In the genomic region with DNA sequence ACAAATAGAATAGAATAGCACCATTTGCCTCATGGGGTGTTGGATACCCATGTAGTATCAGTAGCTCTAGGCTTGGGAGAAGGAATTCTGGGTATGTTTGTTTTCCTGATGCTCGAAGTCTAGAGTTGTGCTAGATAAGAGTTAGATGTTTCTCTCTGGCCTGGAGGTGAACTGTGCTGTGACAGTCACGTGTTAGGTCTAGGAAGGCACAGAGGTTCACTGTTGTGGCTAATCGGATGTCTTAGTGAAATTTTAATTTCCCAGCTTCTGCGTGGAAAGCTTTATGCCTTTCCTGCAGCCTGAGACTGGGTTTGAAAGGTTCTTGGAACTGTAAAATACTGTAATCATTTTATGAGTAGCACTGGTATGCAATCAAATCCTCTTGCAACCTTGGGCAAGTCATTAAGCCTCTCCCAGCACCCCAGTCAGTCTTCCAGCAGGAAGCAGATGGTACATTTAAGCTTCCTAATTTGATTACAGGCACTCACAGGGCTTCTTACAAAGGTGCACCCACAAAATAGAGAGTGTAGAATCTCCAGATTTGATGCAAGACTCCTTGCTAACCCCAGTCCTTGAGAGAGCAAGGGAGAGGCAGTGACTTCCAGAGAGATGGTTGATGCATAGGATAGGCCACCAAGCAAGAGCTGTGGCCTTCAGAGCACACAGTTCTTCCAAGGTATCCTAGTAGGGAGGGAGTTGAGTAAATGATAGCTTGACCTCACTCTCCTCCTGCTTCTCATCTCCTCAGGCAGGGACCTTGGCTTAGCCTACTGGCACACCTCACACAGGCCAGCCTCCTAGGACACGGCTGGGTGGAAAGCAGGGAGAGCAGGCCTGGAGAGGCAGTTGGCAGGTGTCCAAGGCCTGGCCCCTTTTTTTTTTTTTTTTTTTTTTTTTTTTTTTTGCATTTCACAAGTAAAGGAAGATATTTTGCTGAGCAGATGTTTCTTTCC, we compare ENCODE assay signal across 10 mouse cellular contexts. TPM values are rescaled to one million over a fixed set of nuclear protein-coding genes. Genes with fewer than 3 reads are reported as not detected.
DNase-seq lines count a peak whose midpoint lies in the region; ATAC-seq and TF ChIP-seq lines count a peak whose summit lies in the region.
"Had no signal": no experiment of that assay in that cellular context is flagged by ENCODE, and none has a peak within 500 bp of the region (broad histone marks: within the 10 kb centered on the region; RNA-seq: fewer than 3 reads in every experiment).

No protein-coding gene starts in this region.

- TF ChIP-seq CTCF in heart, postnatal 0 days (IDR thresholded peaks at IDR 0.05; ENCODE audit: low read depth), result no peak
- TF ChIP-seq CTCF in liver, postnatal 0 days (IDR thresholded peaks at IDR 0.05; ENCODE audit: low read depth), result no peak

- no peaks in the 10 kb centered on the region for H3K27me3 ChIP-seq in heart, postnatal 0 days (ENCODE audit: control insufficient read depth, insufficient read depth, low read length)
- no peaks in the 10 kb centered on the region for H3K27me3 ChIP-seq in liver, postnatal 0 days (ENCODE audit: insufficient read depth, low read length)
- no peaks in the 10 kb centered on the region for H3K27me3 ChIP-seq in forebrain, embryonic 12.5 days
- H3K27me3 ChIP-seq: heart, embryonic 15.5 days had no signal

- H3K9ac ChIP-seq in heart, postnatal 0 days (replicated peaks; ENCODE audit: low read depth, low read length), result no peak overlapping the region
- H3K9ac ChIP-seq in liver, postnatal 0 days (replicated peaks), result no peak overlapping the region
- no peak overlapping the region for H3K9ac ChIP-seq in forebrain, embryonic 12.5 days
- H3K9ac ChIP-seq: heart, embryonic 15.5 days had no signal

- TF ChIP-seq EP300 in heart, postnatal 0 days (IDR thresholded peaks at IDR 0.05; ENCODE audit: low read depth), result no peak
- TF ChIP-seq EP300 in liver, postnatal 0 days (IDR thresholded peaks at IDR 0.05; ENCODE audit: low read depth), result no peak

- ATAC-seq in heart, postnatal 0 days (ENCODE audit: insufficient read depth, low read depth), result no peak
- no peak for ATAC-seq in liver, postnatal 0 days
- ATAC-seq in forebrain, embryonic 12.5 days (ENCODE audit: low FRiP score), result no peak

- 49% methylated on average over 5 of the region's 5 CpGs for WGBS in heart, postnatal 0 days
- WGBS in liver, postnatal 0 days (ENCODE audit: insufficient replicate concordance), result 45% methylated on average over 5 of the region's 5 CpGs
- WGBS in forebrain, embryonic 12.5 days, result 75% methylated on average over 5 of the region's 5 CpGs

- H3K4me2 ChIP-seq in heart, postnatal 0 days (ENCODE audit: low read depth, low read length), result no peak overlapping the region
- H3K4me2 ChIP-seq in liver, postnatal 0 days (ENCODE audit: low read depth, low read length), result no peak overlapping the region
- no peak overlapping the region for H3K4me2 ChIP-seq in forebrain, embryonic 12.5 days
- H3K4me2 ChIP-seq: heart, embryonic 15.5 days had no signal

- H3K9me3 ChIP-seq in heart, postnatal 0 days (replicated peaks; ENCODE audit: control insufficient read depth, low read length), result no peaks in the 10 kb centered on the region
- H3K9me3 ChIP-seq in liver, postnatal 0 days (ENCODE audit: low read length), result no peaks in the 10 kb centered on the region
- no peaks in the 10 kb centered on the region for H3K9me3 ChIP-seq in forebrain, embryonic 12.5 days
- H3K9me3 ChIP-seq: heart, embryonic 15.5 days had no signal

- no peak overlapping the region for H3K4me3 ChIP-seq in heart, postnatal 0 days (ENCODE audit: low read depth, low read length)
- H3K4me3 ChIP-seq in liver, postnatal 0 days (ENCODE audit: low read depth, low read length), result no peak overlapping the region
- no peak overlapping the region for H3K4me3 ChIP-seq in forebrain, embryonic 12.5 days (replicated peaks)
- H3K4me3 ChIP-seq: heart, embryonic 15.5 days had no signal

- no peak overlapping the region for H3K27ac ChIP-seq in heart, postnatal 0 days (ENCODE audit: low read depth)
- no peak overlapping the region for H3K27ac ChIP-seq in liver, postnatal 0 days (ENCODE audit: low read depth)
- H3K27ac ChIP-seq in forebrain, embryonic 12.5 days, result no peak overlapping the region
- H3K27ac ChIP-seq: heart, embryonic 15.5 days had no signal

- peak; percentile 16 for DNase-seq in heart, postnatal 0 days (ENCODE audit: low spot score)
- no peak for DNase-seq in heart, adult 18-20 months
- peak; percentile 75 for DNase-seq in 416B (ENCODE audit: low read depth)
- peak; percentile 30 for DNase-seq in brain, adult 2 months (ENCODE audit: low read depth, low spot score)
- peak; percentile 62 for DNase-seq in kidney, postnatal 10 days
- no peak for DNase-seq in liver, postnatal 0 days
- DNase-seq in right cerebral cortex, postnatal 4 days, result no peak
- DNase-seq: cerebellum, adult 2 months had no signal

- no peaks in the 10 kb centered on the region for H3K36me3 ChIP-seq in heart, postnatal 0 days (replicated peaks; ENCODE audit: control insufficient read depth, insufficient read depth, low read length)
- no peaks in the 10 kb centered on the region for H3K36me3 ChIP-seq in liver, postnatal 0 days (replicated peaks; ENCODE audit: insufficient read depth, low read length)
- no peaks in the 10 kb centered on the region for H3K36me3 ChIP-seq in forebrain, embryonic 12.5 days (replicated peaks)
- H3K36me3 ChIP-seq: heart, embryonic 15.5 days had no signal

- H3K4me1 ChIP-seq in heart, postnatal 0 days (ENCODE audit: control insufficient read depth, insufficient read depth), result peaks cover 6% of the 10 kb centered on the region; the same call in 1 of the 2 replicates
- H3K4me1 ChIP-seq in liver, postnatal 0 days (ENCODE audit: insufficient read depth), result peaks cover 18% of the 10 kb centered on the region
- no peaks in the 10 kb centered on the region for H3K4me1 ChIP-seq in forebrain, embryonic 12.5 days

RNA-seq across cellular contexts. Expression of gene Nup160, which starts 37.0 kb away (rescaled TPM):
- 13.4 and 13.6 TPM in 2 replicates for total RNA-seq in heart, postnatal 0 days (2014; rRNA removed; ENCODE audit: low replicate concordance)
- polyA plus RNA-seq in heart, postnatal 0 days (2015; fragmentation: Nextera tagmentation; extraction: Ambion mirVana), result 8.3 and 9.7 TPM in 2 replicates
- 10 to 100 TPM; 13.1 to 18.0 TPM for total RNA-seq in heart, adult 18-20 months (2021)
- polyA plus RNA-seq in liver, postnatal 0 days (2015; fragmentation: Nextera tagmentation; extraction: Ambion mirVana), result 9.0 and 10.2 TPM in 2 replicates
- 52.3 and 62.4 TPM in 2 replicates for polyA plus RNA-seq in forebrain, embryonic 12.5 days (2016; fragmentation: Nextera tagmentation; extraction: Ambion mirVana)

RNA-seq across cellular contexts. Expression of gene Ptprj, which starts 59.6 kb away (rescaled TPM):
- 5.6 and 6.8 TPM in 2 replicates for total RNA-seq in heart, postnatal 0 days (2014; rRNA removed; ENCODE audit: low replicate concordance)
- polyA plus RNA-seq in heart, postnatal 0 days (2015; fragmentation: Nextera tagmentation; extraction: Ambion mirVana), result 0.56 and 0.58 TPM in 2 replicates
- total RNA-seq in heart, adult 18-20 months (2021), result 1 to 10 TPM; 6.5 to 8.8 TPM
- 2.7 and 2.8 TPM in 2 replicates for polyA plus RNA-seq in liver, postnatal 0 days (2015; fragmentation: Nextera tagmentation; extraction: Ambion mirVana)
- polyA plus RNA-seq in forebrain, embryonic 12.5 days (2016; fragmentation: Nextera tagmentation; extraction: Ambion mirVana), result 2.1 and 2.7 TPM in 2 replicates

Comparison
In these comparisons a context has a peak if more than half of its experiments do, and no peak if none do; other contexts are left out.
1. DNase-seq: peak in heart, postnatal 0 days (single experiment), 416B (single experiment), brain, adult 2 months (single experiment) and kidney, postnatal 10 days (single experiment); none in heart, adult 18-20 months (0 of 2), liver, postnatal 0 days (single experiment) and right cerebral cortex, postnatal 4 days (single experiment).